Mouse (Mus musculus): ENCODE data around the gene Olfr1314.

The Olfr1314 gene

DNA sequence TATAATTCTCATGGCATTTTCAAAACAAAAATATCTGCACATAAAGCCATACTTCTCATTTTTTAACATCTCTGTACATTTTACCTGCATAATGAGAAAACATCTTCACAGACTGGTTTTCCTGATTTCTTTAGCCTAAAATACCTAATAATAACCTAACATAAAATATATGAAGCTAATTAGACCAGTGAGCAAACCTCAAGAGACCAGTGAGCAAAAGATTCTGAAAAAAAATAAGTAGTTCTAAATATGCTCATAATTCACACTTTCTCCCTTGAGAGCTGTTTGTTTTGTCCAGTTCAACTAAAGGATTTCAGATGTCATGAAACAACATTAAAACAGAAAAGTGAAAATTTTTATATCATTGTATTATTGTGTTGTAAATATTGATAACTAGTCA is at the start of gene Olfr1314:
Gene Olfr1314 (minus strand): TSS at position 101 of the 400 bp plus-strand sequence.
- no peak for DNase-seq (ENCODE audit: low spot score)

DNA sequence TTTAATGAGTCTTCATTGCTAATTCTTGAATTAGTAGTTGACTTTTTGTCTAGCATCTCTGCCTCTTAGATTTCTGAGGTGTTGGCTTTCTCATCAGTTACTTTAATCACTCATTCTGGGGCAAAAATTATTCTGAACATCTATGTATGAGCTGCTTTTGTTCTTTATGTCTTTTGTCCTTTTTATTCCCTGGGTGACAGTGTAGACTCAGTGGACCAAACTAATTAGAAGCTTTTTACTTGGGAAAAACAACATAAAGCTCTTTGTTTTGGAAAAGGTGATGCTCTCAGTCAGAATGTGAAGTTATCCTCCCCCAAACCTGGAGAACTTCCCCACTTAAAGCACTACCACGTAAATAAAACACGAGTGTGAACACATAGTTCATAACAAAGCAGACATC is 43.4 kb upstream of the Olfr1314 start, which contains the start of gene Olfr1317:
Gene Olfr1317 (plus strand): TSS at position 301 of the 400 bp plus-strand sequence.
- no peak for DNase-seq (ENCODE audit: low spot score)

DNA sequence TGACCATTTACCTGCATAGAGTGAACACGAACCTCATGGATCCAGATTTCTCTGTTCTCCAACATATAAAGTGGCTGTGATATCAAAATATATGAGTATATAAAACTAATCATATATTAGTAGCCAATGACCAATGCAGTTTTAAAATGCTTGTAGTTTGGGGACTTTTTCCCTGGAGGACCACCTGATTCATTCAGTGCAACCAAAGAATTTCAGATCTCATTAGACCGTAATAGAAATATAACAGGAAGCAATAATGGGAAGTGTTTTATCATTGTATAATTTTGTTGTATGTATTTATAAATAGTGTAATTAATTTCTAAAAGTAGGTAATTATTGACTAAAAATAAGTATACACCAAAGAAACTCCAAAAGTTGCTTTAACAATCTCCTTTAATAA is 38.3 kb upstream of the Olfr1314 start, which contains the start of gene Olfr1316:
Gene Olfr1316 (minus strand): TSS at position 101 of the 400 bp plus-strand sequence.
- DNase-seq (ENCODE audit: low spot score): no peak

DNA sequence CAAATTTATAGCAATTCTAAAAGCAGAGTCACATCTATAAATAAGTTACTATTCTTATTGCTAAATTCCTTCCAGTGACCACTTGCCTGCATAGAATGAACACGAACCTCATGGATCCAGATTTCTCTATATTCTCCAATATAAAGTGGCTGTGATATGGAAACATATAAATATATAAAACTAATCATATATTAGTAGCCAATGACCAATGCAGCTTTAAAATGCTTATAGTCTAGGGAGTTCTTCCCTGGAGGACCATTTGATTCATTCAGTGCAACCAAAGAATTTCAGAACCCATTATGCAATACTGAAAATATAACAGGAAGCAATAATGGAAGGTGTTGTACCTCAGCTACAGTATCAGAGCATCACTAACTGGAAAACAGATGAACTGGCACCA is 18.8 kb upstream of the Olfr1314 start, which contains the start of gene Olfr1315-ps1:
Gene Olfr1315-ps1 (minus strand): TSS at position 101 of the 400 bp plus-strand sequence.
- DNase-seq (ENCODE audit: low spot score): no peak

DNA sequence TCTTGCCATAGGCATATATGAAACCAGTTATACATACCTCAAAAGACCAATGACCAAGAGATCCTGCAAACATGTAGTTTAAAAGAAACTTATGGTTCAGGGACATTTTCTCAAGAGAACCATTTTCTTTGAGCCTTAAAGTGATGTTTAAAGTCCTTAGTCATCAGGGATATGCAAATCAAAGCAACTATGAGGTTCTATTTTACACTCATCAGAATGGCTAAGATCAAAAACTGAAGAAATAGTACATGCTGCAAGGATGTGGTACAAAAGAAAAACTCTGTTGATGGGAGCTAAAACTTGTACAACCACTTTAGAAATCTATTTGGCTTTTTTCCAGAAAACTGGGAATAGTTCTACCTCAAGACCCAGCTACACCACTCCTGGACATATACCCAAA is 18.8 kb downstream of the Olfr1314 start, which contains the start of gene Olfr1313:
Gene Olfr1313 (minus strand): TSS at position 101 of the 400 bp plus-strand sequence.
- DNase-seq (ENCODE audit: low spot score): no peak

DNA sequence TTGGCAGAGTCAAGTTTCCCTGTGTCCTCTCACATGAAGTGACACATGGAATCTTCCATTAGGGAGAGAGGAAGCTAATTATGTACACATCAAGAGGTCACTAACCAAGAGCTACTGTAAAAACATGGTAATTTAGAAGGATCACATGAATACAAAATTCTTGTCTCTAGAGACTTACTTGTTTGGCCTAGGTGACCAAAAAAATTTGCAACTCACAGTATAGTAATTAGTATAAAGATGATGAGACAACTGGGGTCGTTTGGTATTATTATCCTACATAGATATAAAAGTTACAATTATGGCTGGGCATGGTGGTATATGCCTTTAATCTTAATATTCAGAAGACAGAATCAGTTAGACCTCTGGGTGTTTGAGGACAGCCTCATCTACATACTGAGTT is 46.4 kb downstream of the Olfr1314 start, which contains the start of gene Olfr1312:
Gene Olfr1312 (minus strand): TSS at position 101 of the 400 bp plus-strand sequence.
- no peak for DNase-seq (ENCODE audit: low spot score)

All from urinary bladder, postnatal 10 days (tissue).